Mouse (Mus musculus) 416B (cell line): ENCODE measurements around the gene Ccdc171.

ENCODE experiments used
- DNase-seq: peaks from one replicate; pipeline ENCODE4 v3.0.0; 2011; ENCODE audit warnings: low read depth

The Ccdc171 gene

DNA sequence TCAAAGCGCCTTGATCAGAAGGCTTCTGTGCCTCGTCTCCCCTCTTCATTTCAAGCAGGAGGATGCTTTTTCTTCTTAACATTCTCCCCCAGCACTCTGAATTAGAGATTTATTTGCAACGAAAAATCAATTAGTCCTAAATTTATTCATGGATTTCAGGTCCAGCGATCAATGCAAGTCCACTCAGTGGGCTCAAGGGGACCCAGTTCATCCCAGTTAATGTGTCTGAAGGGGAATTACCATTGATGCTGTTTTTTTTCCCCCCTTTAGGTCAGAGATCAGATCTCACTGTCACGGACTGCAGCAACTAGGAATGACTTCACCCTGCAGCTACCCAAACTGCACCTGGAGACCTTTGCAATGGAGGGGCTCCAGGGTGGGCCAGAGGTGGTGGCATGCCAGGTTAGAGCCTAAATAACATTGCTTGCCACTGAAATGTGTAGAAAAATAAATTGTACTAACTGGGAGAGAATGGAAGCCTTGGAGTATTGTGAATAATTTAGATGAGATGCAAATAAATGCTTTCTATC lies 269.6 kb downstream of the Ccdc171 start:
- DNase-seq: no peak

DNA sequence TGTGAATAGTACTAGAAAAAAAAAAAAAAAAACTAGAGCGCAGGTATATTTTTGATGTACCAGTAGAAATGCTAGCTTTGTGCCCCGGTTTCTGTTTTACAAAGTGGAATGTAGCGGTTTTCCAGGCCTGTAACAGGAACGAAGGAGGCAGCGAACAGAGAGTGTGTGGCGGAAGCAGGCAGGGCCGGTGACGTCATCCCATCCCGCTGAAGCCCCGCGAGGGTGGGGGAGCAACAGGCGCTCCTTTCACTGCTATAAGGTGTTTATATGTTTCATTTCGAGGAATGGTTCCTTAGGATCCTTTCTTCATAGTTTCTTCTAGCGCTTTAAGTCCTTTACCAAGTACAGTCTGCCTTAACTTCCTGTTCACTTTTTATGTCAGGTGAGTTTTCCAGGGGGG lies 272.6 kb downstream of the Ccdc171 start:
- no peak for DNase-seq

DNA sequence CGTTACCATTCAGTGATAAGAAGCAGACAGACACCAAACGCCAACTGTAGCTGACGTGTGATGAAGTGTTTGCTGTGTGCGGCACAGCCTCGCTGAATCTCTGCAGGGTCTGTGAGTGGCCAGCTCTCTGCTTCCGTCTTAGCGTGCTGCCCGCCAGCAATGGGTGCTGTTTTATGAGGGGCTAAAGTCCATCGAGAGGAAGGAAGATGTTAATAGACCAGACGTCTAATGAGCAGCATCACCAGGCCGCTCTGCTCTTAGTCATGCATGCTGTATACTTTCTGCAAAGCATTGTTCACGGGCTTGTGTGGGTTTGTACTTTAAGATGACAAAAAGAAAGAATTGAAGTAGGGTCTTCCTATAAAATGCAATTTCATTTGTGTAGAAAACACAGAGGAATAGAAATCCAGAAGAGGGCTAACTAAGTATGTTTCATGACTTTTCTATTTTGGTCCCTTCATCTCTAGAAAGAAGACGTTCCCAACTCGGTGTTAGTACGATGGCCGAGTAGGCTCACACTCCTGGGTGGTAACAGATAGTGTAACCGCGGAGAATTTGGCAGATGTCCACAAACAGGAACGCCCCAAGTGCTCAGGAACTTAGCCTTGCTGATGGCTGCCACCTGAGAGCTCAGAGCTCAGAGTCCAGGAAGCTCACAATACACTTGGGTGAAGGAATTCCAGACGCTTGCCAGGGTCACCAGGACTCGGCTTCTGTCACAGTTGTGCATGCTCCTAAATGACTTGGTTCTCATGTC lies 273.5 kb downstream of the Ccdc171 start:
- DNase-seq: no peak

DNA sequence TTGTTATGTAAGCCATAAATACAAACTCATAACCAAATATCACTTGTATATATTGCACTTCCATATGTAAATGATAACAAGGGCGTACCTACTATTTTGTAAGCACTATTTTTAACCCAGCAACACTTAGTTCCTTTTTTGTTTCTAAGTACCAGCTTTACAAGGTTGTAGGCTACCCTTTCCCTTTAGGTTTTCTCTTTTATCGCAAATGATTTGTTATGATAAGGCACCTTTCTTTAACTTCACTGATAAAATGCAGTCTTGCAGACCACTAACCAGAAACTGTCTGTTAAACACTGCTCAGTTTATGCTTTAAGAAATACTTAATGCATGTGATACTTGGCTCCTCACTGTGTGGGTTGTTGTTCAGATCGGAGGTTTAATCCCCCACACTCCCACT lies 275.1 kb downstream of the Ccdc171 start:
- no peak for DNase-seq

DNA sequence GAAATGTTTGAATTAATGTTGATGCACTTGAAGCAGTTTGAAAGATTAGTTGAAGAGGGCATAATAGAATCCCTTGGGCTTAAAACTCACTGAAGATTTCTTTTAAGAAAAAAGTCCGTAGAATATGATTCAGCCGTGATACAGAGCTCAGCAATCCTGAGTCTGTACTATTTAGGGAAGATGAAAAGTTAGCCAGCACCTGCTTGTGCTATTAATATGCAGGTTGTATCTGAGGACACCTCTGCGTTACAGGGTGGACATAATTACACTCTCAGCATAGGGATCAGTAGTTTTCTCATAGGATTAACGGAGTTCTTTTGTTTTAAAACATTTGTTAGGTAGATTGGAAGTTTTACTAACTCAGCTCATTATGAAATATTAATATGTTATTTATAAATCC lies 291.6 kb downstream of the Ccdc171 start:
- no peak for DNase-seq

DNA sequence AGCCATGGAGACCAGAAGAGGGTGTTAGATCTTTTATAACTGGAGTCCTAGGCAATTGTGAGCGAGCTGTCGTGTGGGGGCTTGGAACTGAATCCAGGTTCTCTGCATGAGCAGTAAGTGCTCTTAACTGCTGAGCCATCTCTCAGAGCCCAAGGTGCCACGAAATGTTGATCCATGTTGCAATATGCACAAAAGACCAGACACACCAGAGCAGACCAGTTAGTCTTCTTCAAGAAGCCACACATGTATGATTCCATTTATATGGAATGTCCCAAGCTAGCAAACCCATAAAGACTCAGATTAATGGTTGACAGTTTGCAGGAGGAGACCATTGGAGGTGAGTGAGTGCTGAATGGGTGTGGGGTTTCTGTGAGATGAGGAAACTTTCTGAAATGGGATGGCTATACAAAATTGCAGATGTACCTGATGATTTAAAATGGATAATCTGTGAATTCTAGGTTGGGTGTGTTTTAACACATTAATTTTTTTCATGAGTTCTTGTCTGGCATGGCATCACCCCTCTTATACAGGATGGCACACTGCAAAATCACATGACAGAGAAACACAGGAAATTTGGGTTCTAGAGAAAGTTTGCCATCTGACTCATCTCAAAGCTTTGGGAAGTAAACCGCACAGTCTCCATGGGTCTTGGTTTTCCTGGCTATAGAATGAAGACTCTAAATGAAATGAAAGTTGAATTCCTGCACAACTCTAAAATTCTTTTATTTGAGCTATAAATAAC lies 304.5 kb downstream of the Ccdc171 start:
- no peak for DNase-seq

DNA sequence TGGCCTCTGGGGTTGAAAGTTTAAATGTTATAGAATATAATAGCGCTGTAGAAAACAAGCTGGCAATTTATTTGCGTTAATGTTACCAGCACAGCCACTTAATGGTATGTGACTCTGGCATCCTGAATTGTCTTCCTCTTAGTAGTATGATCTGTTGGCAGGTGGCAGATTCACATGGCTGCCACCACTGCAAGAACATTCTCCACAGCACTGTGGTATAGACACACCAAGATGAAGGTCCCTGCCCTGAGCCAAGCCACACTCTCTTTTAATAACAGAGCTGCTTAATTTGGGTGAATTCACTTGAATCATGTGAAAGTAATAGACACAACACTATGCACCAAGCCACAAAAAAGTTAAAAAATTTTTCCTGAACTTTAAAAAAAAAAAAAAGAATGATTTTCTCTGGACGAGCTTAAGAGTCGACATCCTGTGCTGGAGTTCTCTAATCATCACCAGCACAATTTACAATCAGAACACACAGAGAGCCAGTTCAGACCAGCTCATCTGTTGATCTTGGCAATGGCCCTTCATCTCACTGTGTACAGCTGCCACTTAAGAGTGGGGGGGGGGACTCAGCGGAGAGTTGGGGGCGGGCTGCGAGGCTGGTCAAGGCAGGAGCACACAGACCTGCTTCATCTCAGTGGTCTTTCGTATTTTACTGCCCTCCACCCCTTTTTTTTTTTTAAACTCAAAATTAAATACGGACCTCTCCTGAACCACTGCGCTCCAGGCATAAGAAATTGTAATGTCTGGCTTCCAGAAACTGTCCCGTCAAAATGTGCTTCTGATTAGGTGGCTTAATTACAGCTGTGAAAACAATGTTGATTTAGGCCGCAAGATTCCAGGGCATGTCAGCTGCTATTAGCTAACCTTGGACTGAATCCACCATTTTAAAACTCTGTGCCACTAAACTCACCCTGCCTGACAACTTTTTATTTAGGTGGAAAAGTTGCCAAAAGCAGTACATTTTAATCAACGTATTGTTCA lies 305.8 kb downstream of the Ccdc171 start:
- DNase-seq: no peak

DNA sequence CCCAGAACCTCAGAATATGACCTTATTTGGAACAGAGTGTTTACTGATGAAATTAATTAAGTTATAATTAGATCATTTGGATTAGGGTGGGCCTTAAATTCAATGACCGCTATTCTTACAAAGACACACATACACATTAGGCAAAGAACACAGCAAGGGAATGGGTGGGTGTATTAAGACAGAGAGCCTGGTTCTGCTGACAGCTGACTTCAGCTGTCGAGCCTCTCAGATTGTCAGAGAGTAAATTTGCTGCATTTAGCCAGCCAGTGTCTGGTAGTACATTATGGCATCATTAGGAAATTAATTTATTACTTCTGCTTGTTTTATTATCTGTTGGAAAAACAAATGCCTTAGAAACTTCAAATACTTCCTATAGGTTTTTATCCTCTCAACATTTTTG lies 313.7 kb downstream of the Ccdc171 start:
- DNase-seq: no peak

DNA sequence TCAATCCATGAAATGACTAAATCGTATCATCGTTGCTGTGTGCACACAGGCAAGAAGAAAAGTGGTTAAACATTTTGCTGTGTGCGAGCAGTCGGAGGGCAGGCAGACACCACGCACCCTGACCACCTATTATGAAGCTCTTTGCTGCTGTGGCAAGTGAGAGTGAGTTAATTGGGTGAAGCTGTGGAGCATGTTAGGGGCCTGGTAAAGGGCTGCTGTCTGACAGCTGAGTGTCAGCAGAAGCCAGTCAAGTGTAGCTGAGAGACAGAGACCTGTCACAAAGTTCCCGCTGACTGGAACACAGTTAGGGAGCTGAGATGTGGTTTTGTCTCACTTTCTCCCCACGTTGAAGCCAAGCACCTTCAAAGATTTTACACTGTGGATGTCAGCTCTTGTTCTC lies 321.0 kb downstream of the Ccdc171 start:
- no peak for DNase-seq

DNA sequence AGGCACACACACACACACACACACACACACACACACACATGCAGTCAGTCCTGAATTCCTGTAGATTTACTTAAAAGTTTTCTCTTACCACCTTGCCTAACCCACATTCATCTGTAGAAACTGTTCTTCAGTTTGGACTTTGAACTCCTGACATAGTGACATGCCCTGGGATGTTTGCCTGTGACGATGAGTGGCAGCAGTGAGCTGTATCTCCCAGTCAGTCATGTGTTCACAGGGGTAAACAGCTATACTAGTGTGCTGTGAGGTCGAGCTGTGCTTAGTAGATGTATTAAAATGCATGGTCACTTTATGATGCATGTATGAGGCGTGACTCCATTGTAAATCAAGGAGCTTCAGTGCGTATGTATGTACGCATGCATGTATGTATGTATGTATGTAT lies 328.5 kb downstream of the Ccdc171 start:
- no peak for DNase-seq

DNA sequence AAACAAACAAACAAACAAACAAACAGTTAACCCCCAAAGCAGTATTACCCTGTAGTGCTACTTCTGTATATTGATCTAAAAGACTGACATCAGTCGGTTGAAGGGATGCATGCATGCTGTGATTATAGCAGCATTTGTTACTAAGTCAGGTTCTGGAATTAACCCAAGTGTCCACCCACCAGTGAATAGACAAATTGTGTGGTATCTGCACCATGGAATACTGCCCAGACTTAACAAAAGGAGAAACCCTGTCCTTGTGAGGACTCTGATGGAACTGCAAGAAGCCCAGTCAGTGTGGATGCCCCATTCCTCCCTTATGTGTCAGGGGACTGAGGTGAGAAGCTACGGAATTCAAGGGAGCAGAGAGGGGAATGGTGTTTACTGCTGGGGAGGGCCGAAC lies 336.4 kb downstream of the Ccdc171 start:
- no peak for DNase-seq

DNA sequence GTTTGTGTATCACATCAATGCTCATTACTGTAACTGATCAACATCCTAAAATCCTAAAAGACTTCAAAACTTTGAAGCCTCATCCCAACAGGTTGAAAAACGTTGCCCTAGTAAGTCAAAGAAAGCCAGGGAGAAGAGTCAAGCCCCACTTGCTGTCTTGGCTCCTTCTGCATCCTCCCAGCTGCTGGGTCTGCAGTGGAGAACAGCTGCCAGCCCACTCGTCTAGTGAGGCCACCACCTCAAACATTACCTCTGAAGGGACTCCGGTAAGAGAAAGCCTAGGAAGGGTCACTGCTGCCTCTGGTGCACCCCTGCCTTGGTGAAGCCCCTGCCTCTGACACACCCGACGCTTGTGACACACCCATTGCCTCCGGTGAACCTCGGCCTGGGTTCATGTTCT lies 336.9 kb downstream of the Ccdc171 start:
- DNase-seq: no peak

DNA sequence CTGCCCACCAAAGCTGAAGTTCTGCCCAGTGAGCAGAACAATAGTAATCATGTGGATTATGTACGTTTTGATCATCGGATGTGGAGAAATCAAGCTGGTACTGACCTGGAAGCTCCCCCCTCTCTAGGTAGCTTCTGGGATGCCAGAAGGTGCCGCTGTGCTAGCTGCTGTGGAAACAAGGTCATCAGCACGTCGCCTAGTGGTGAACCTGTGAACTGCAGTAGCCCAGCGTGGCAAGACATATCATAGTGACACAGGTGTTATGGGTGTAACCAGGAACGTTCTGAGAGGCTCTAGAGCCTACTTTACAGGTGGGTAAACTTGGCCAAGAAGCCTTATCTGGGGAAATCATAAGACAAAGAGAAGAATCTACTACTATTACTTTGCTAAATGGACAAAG lies 351.3 kb downstream of the Ccdc171 start:
- no peak for DNase-seq

DNA sequence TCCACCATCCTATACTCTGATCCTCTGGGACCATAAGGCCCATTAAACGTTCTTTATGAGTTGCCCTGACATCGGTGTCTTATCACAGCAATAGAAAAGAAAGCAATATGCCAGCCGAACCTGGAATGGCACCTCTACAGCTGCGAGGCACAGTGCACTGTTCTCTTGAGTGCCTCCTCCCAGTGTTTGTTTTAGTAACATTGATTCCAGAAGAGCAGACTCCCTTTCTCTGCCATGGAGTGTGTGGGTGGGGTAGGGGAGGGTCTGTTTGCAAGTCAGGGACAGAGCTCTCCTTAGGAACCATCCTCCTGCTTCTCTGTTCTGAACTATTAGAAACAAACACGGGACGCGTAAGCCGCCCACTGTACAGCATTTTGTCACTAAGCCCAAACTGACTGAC lies 352.9 kb downstream of the Ccdc171 start:
- DNase-seq: no peak

DNA sequence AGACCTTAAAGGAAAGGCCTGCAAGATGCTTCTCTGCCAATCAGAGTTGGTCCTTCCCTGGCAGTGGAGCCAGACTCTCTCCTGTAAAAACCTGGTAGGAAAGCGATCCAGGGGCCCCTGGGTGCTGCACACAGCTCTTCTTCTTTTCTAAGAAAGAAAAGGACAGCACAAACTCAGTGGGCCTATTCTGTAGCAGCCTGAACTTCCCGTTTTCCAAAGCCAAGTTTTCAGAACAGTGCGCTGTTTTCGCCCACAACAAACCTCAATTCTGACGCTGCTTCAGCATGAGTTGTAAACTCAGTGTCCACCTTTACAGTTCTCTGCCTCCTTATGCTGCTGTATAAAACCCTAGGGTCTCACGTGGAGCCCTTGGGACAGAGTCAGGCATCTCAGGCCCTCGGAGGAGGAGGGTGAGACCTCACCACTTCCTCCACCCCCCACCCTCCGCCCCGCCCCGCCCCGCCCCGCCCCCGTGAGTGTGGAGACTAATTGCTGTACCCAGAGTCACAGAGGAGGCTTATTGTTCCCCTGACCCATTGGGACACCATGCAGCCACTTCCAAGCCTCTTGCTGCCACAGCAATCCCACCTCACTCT lies 363.2 kb downstream of the Ccdc171 start:
- no peak for DNase-seq

DNA sequence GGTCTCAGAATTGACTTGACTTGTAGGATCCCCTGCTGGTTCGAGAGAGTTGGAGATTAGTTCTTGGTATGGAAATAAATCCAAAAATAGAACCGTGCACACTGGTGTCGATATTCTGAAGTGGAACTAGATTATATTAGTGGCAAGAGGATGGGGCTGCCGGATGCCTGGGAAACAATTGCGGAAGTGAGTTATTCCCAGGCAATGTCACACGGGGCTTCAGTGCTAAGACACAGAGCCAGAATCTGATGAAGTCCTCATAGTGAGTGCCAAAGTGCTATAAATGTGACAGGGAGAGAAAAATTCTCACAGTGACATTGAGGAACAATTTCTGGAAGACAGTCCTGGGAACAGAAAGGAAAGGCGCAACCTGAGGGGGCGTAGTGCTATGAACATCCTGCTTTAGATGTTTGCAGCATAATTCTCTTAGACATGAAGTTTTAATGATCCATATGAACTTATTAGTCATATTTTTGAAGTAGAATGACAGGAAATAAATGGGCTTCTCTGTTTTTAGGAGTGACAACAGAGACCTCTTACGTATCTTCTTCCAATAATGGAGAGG lies 376.8 kb downstream of the Ccdc171 start:
- no peak for DNase-seq
